Mouse (Mus musculus): ENCODE results near the gene Klhl21. TPM values are rescaled to one million over a fixed set of nuclear protein-coding genes. Genes with fewer than 3 reads are reported as not detected.

The Klhl21 gene
- total RNA-seq, 1 experiment: 19.7 TPM

DNA sequence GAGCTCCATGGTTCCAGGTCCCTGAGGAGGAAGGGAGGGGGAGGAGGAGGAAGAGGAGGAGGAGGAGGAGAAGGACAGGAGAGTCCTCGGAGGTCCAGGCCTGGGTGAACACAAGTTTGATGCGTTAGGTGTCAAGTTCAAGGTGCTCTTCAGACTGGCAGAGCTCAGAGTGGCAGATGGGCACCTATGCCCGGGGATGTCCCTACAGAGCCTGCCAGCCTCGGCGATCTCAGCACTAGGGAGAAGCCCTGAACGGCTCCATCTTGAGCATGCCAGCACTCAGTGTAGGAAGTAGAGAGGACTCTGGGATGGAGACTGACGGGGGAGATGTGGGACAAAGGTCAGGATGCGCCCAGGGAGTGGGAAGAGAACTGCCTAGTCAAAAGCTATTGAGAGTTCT, 22.0 kb upstream of the Klhl21 start:
- no peaks in the 10 kb centered on the region for H3K9me3 ChIP-seq (ENCODE audit: control insufficient read depth, insufficient read depth, low read depth, low read length)
- peaks cover 19% of the 10 kb centered on the region for H3K36me3 ChIP-seq (ENCODE audit: control insufficient read depth, insufficient read depth, low read length, poor library complexity, severe bottlenecking)
- H3K9ac ChIP-seq (ENCODE audit: insufficient read depth, low read depth, low read length, poor library complexity, severe bottlenecking): no peak overlapping the region
- peaks cover 0 to 34% of the 10 kb centered on the region in 2 experiments; a peak in 3 of 4 replicates for H3K4me1 ChIP-seq (ENCODE audit: control insufficient read depth in 2 of 2, insufficient read depth in 2 of 2, low read length in 2 of 2, poor library complexity in 1 of 2)
- in situ Hi-C loops (cut with MboI; ENCODE audit: low sequenced_read_pairs in 2 of 2, unreplicated experiment in 2 of 2): no loop called here
- no peak overlapping the region for H3K27ac ChIP-seq (ENCODE audit: insufficient read depth, low read depth, low read length, poor library complexity, severe bottlenecking)
- no peak for TF ChIP-seq CHD2 (IDR thresholded peaks at IDR 0.05; ENCODE audit: low read depth, low read length)
- no peak for TF ChIP-seq MAFK (IDR thresholded peaks at IDR 0.05; ENCODE audit: insufficient read depth, low read depth, low read length)
- TF ChIP-seq ZC3H11A (IDR thresholded peaks at IDR 0.05; ENCODE audit: borderline replicate concordance, low read depth, low read length): no peak
- no peak for TF ChIP-seq ZNF384 (IDR thresholded peaks at IDR 0.05; ENCODE audit: low read depth, low read length)
- no peak for TF ChIP-seq HCFC1 (IDR thresholded peaks at IDR 0.05; ENCODE audit: borderline replicate concordance, insufficient read depth, low read length)
- DNase-seq (ENCODE audit: low read depth, low spot score): no peak
- no peak overlapping the region for H3K4me3 ChIP-seq (ENCODE audit: insufficient read depth in 1 of 2, low read depth in 1 of 2, low read length in 2 of 2, poor library complexity in 1 of 2, severe bottlenecking in 1 of 2)

DNA sequence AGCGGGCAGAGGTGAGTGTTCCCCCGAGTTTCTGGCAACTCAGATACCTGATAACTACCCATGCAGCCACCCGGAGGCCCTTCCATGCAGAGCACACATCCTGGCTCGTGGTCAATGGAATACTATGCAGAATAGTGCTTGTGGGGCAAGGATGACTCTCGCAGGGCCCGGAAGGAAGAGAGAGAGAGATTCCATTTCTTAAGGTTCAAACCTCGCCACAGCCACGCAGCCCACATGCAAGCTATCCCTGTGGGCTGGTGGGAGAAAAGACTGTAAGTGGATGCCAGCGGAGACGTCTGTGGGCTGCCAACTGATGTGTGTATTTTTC, 20.6 kb upstream of the Klhl21 start:
- in situ Hi-C loops (cut with MboI; ENCODE audit: low sequenced_read_pairs in 2 of 2, unreplicated experiment in 2 of 2): no loop called here
- Histone ChIP-seq H3K36me3 (ENCODE audit: control insufficient read depth, insufficient read depth, low read length, poor library complexity, severe bottlenecking) (peaks cover 29% of the 10 kb centered on the region), H3K4me1 (ENCODE audit: control insufficient read depth in 2 of 2, insufficient read depth in 2 of 2, low read length in 2 of 2, poor library complexity in 1 of 2) (peaks cover 0 to 34% of the 10 kb centered on the region in 2 experiments; a peak in 3 of 4 replicates), H3K9me3 (ENCODE audit: control insufficient read depth, insufficient read depth, low read depth, low read length) (no peaks in the 10 kb centered on the region), H3K4me3 (ENCODE audit: insufficient read depth in 1 of 2, low read depth in 1 of 2, low read length in 2 of 2, poor library complexity in 1 of 2, severe bottlenecking in 1 of 2) (peak overlapping the region; percentile 89 to 97), H3K9ac (ENCODE audit: insufficient read depth, low read depth, low read length, poor library complexity, severe bottlenecking) (peak overlapping the region; percentile 82; the same call in 1 of the 2 replicates), H3K27ac (ENCODE audit: insufficient read depth, low read depth, low read length, poor library complexity, severe bottlenecking) (no peak overlapping the region)
- no peak for DNase-seq (ENCODE audit: low read depth, low spot score)
- TF ChIP-seq CHD2 (IDR thresholded peaks at IDR 0.05; ENCODE audit: low read depth, low read length) (no peak), ZNF384 (IDR thresholded peaks at IDR 0.05; ENCODE audit: low read depth, low read length) (no peak), HCFC1 (IDR thresholded peaks at IDR 0.05; ENCODE audit: borderline replicate concordance, insufficient read depth, low read length) (no peak), MAFK (IDR thresholded peaks at IDR 0.05; ENCODE audit: insufficient read depth, low read depth, low read length) (no peak), ZC3H11A (IDR thresholded peaks at IDR 0.05; ENCODE audit: borderline replicate concordance, low read depth, low read length) (no peak)

DNA sequence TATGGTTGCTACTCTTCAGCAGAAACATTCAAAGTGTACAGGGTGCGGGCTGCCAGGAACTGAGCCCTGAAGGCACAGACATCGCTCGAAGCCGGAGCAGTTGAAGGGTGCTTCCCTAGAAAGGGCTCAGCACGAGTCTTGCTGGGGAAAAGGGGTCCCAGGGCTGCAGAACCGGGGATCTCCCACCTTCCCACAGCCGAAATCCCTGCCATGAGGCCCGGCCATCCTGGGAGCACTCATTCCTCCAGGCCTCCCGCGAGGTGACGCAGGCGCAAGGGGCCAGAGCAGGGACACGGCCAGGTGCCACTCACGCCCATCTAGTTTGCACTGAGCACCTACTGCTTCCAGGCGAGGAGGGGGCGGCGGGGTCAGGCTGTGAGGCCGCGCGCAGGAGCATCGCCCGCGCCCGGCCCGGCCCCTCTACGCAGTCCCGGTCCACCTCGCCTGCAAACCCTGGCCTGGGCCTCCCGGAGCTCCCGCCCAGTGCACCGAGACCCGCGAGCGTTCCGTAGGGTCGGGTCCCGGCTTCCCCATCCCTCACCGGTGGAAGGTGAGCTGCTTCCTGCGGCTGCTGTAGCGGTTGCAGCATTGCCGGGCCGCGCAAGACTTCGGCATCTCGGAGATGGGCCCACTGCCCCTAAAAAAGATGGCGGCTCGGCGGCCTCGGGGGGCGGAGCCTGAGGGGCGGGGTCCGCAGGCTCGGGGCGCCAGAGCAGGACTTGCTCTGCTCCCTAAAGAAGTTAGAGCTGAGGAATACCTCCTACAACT, 20.1 kb upstream of the Klhl21 start, which contains the start of gene Thap3:
Gene Thap3 (minus strand): TSS at position 656 of the 768 bp plus-strand sequence.
- Histone ChIP-seq H3K4me3 (ENCODE audit: insufficient read depth in 1 of 2, low read depth in 1 of 2, low read length in 2 of 2, poor library complexity in 1 of 2, severe bottlenecking in 1 of 2) (peak within 1 kb of the TSS; percentile 89 to 97), H3K4me1 (ENCODE audit: control insufficient read depth in 2 of 2, insufficient read depth in 2 of 2, low read length in 2 of 2, poor library complexity in 1 of 2) (peaks cover 0 to 30% of the 10 kb centered on the region in 2 experiments; a peak in 3 of 4 replicates), H3K36me3 (ENCODE audit: control insufficient read depth, insufficient read depth, low read length, poor library complexity, severe bottlenecking) (peaks cover 30% of the 10 kb centered on the region), H3K9ac (ENCODE audit: insufficient read depth, low read depth, low read length, poor library complexity, severe bottlenecking) (peak within 1 kb of the TSS; percentile 82), H3K27ac (ENCODE audit: insufficient read depth, low read depth, low read length, poor library complexity, severe bottlenecking) (peak within 1 kb of the TSS; percentile 16; the same call in 1 of the 2 replicates), H3K9me3 (ENCODE audit: control insufficient read depth, insufficient read depth, low read depth, low read length) (no peaks in the 10 kb centered on the region)
- in situ Hi-C loops (cut with MboI; ENCODE audit: low sequenced_read_pairs in 2 of 2, unreplicated experiment in 2 of 2): no loop called here
- no peak for DNase-seq (ENCODE audit: low read depth, low spot score)
- TF ChIP-seq HCFC1 (IDR thresholded peaks at IDR 0.05; ENCODE audit: borderline replicate concordance, insufficient read depth, low read length): peak; percentile 67; the same call in 1 of the 2 replicates
- TF ChIP-seq ZNF384 (IDR thresholded peaks at IDR 0.05; ENCODE audit: low read depth, low read length): no peak

DNA sequence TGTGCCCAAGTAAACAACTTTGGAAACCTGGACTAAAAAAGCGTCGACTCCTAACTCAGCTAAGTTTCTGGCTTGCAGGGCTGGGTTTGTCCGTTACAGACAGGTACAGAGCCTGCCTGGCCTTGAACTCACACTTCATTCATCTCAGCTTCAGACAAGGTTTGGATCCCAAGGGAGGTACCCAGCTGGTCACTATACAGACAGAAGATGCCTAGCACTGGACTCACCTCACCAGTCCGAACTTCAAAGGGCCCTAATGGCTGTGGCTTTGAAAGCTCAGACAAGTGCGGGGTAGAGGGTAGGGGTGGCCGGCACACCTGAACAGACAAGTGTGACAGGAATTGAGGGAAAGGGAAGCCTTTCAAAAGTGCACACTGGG, 19.5 kb upstream of the Klhl21 start:
- no peak for DNase-seq (ENCODE audit: low read depth, low spot score)
- Histone ChIP-seq H3K36me3 (ENCODE audit: control insufficient read depth, insufficient read depth, low read length, poor library complexity, severe bottlenecking) (peaks cover 33% of the 10 kb centered on the region), H3K4me1 (ENCODE audit: control insufficient read depth in 2 of 2, insufficient read depth in 2 of 2, low read length in 2 of 2, poor library complexity in 1 of 2) (peaks cover 0 to 29% of the 10 kb centered on the region in 2 experiments; a peak in 3 of 4 replicates), H3K27ac (ENCODE audit: insufficient read depth, low read depth, low read length, poor library complexity, severe bottlenecking) (no peak overlapping the region), H3K9ac (ENCODE audit: insufficient read depth, low read depth, low read length, poor library complexity, severe bottlenecking) (no peak overlapping the region), H3K4me3 (ENCODE audit: insufficient read depth in 1 of 2, low read depth in 1 of 2, low read length in 2 of 2, poor library complexity in 1 of 2, severe bottlenecking in 1 of 2) (peak overlapping the region in 1 of 2 experiments; percentile 97; a peak in 2 of 4 replicates), H3K9me3 (ENCODE audit: control insufficient read depth, insufficient read depth, low read depth, low read length) (no peaks in the 10 kb centered on the region)
- TF ChIP-seq MAFK (IDR thresholded peaks at IDR 0.05; ENCODE audit: insufficient read depth, low read depth, low read length) (no peak), ZC3H11A (IDR thresholded peaks at IDR 0.05; ENCODE audit: borderline replicate concordance, low read depth, low read length) (no peak), HCFC1 (IDR thresholded peaks at IDR 0.05; ENCODE audit: borderline replicate concordance, insufficient read depth, low read length) (no peak), ZNF384 (IDR thresholded peaks at IDR 0.05; ENCODE audit: low read depth, low read length) (no peak), CHD2 (IDR thresholded peaks at IDR 0.05; ENCODE audit: low read depth, low read length) (no peak)
- in situ Hi-C loops (cut with MboI; ENCODE audit: low sequenced_read_pairs in 2 of 2, unreplicated experiment in 2 of 2): no loop called here
